Mouse (Mus musculus): Measurements from ENCODE around the gene Ccdc60.

Ccdc60 gene

DNA sequence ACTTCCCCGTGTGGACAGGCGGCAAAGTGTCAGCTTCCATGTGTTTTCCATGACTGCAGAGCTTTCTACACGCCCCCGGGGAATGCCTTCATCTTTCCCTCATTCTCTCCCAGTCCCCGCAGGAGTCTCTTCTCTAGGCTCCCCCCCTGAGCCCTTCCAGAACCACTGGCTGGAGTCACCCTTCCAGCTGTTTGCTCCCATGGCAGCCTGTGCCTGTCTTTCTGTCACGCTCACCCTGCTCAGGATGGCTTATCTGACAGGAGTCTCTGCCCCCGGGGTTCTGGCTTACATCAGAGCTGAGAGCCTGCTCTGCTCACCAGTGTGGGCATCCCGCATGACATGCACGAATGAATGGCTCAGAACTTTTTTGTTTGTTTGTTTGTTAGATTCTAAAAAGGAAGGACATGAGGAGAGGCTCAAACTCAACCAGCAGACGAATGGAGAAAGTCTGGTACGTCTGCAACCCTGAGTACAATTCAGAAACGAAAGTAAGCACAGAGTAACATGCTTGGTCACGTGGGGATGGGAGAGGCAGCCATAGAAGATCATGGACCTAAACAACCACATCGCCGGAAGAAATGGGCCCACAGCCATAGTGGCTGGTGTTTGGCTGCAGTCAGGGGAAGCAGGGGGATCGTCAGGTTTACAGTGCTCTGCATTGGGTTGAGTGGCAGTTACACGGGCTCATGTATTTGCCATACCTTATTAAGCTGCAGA lies 17.1 kb downstream of the Ccdc60 start:
- no peak for DNase-seq (ENCODE audit: low read depth, low spot score)

DNA sequence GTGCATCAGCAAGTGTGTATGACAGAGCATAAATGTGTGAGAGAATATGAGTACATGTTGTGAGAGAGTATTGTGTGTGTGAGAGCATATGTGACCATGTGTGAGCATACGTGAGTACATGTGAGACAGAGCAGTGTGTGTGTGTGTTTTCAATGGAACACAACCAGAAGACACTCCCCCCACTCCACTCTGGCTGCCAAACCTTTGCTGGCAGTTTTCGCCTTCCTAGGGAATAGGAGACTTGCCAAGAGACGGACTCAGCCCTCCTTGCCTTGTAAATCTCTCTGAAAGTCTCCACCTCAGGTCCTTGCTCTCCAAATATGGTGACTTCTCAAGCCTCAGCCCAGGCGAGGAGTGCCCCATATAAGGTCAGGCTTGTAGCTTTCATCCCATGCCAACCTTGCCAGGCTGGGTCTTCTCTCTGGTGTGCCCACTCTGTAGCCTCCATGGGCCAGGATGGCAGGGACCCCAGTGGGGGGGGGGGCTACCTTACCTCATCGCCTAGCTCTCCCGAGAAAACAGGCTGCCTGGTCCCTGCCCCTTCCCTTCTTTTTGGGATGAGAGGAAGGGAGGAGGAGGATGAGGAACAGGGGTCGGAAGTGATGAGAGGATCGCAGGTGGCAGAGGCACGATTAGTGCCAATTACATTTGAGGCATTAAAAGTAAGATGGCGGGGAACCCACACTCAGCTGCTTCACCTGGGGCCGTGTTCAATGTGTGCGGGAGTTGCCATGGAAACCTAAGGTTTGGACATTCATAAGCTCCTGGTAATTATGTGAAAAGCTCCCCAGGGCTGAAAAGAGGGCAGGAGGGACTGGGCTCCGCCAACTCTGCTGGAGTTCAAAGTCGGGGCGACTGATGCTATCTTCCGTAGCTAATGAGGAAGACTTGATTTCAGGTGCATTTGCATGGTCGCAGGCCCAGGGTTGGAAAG lies 19.3 kb downstream of the Ccdc60 start:
- DNase-seq (ENCODE audit: low read depth, low spot score), result no peak

DNA sequence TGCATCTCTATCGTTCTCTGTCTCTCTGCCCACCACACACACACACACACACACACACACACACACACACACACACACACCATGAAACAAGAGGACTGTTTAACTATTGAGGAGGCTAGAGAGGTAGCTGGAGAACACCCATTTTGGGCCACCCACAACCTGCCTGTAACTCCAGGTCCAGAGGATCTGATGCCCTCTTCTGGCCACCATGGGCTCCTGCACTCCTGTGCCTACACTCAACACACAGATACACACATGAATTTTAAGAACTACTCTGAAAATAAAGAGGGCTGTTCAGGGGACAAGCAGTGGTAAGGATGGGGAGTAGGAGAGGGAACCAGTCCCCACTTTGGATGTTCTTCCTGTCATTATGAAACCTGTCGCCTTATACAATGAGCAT lies 26.1 kb downstream of the Ccdc60 start:
- no peak for DNase-seq (ENCODE audit: low read depth, low spot score)

DNA sequence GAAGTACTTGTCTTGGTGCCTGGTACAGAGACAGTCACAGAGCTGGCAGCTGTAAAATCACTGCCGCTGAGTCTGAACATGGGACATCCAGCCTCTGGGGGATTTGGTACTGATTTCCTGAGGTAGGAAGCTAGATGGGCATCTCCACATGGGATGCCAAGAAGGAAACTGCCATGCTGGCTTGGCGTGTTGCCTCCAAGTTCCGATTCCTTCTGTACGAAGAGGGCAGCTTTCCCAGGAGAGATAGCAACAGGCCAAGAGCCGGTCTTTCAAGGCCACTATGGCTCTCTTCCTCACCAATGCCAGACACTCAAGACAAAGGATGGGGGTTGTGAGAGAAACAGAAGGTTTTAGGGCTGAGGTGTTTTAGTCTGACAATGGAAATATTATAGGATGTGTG lies 26.8 kb downstream of the Ccdc60 start:
- DNase-seq (ENCODE audit: low read depth, low spot score), result no peak

DNA sequence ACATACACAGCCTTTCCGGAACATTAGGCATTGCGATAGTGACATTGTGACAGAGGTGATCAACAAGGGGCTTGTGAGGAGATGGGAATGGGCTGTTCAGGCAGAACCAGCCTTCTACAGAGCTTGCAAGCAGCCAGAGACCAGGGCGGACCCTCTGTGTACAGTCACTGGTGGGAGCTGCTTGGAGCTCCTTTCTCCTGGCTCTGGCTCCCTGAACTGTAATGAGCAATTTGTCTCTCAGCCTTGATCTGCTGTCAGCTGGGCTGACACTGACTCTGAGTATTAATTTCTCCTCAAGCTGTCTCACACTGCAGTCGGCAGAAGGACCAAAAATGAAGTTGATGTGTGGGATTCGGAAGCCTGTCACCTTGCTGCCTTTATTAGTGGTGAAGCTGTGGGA lies 28.4 kb downstream of the Ccdc60 start:
- no peak for DNase-seq (ENCODE audit: low read depth, low spot score)

DNA sequence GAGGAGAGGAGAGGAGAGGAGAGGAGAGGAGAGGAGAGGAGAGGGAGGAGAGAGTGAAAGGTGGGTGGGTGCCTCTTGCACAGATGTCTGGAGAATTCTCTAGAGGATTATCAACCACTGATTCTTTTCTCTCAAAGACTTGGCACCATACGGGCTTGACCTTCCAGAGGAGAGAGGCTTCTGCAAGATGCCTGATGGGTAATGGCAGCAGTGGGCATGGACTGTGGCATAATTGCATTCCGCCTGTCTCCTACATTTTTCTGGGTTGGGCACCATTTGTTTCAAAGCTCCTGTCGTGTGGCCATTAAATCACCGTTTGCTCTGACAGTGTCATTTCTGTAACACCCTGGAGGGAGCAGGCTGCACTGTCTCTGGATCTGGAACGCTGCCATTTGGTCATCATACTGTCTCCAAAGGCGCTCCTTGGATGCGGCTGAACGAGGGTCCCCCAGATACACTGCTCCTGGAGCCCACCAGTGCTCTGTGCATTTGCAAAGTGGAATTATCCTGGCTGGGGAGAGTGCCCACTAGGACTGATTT lies 30.4 kb downstream of the Ccdc60 start:
- DNase-seq (ENCODE audit: low read depth, low spot score), result no peak

DNA sequence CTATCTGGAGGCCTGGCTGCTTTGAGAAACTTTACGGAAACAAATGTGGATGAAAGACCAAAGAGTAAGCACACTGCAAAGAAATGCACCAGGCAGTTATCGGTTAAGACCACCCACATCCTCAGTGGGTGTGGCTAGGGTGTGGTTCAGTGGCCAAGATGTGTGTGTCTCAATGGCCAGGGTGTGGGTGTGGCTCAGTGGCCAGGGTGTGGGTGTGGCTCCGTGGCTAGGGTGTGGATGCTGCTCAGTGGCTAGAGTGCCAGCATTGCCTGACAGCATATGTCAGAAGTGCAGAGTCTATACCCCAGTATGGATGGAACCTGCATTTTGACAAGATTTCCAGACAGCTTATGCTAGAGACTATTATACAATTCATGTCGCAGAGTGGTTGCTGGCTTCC lies 34.9 kb downstream of the Ccdc60 start:
- DNase-seq (ENCODE audit: low read depth, low spot score), result no peak

DNA sequence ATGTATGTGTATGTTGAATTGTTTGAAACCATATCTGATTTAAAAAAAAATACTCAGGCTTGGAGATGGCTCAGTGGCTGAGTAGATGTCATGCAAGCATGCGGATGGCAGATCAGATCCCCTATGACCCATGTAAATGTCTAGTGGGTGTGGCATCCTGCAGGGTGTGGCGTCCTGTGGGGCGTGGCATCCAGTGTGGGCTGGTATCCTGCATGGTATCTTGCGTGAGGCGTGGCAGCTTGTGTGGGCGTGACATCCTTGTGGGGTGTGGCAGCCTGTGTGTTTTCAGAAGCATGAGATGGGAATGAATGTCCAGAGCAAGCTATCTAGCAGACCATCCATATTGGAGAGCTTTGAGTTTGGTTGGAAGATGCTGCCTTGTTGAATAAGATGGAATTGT lies 36.6 kb downstream of the Ccdc60 start:
- DNase-seq (ENCODE audit: low read depth, low spot score), result no peak

DNA sequence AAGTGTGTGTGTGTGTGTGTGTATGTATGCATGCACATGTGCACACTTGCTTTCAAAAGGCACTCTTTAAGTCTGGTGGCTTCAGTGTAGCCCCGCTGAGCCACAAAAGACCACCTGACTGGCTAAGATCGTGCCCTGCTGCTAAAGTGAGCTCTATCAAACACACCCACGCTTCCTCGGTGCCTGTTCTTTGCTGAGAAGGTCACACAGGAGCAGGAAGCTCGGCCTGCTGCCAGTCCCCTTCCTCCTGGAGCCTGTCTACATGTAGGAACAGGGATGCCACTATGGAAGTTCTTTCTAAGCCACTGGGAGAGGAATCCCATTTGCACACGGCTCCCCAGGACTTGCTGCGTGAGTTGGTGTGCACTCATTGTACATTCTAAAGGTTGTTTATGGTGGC lies 42.1 kb downstream of the Ccdc60 start:
- no peak for DNase-seq (ENCODE audit: low read depth, low spot score)

DNA sequence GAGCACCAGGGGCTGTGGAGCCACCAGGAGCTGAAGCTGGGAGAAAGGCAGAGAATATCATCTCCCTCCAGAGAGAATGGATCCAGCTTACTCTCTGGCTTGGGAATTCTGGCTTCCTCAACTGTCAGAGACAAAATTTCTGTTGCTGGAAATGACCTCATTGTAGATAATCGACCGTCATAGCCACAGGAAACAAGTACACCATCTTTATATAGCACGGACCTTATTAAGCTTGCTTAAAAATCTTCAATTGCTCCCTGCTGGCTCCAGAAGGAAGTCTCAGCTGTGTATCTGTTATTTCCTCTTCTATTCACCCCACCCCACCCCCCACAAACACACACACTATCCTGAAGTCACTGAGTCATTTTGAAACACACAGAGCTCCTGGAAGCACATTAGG lies 44.3 kb downstream of the Ccdc60 start:
- DNase-seq (ENCODE audit: low read depth, low spot score), result no peak

DNA sequence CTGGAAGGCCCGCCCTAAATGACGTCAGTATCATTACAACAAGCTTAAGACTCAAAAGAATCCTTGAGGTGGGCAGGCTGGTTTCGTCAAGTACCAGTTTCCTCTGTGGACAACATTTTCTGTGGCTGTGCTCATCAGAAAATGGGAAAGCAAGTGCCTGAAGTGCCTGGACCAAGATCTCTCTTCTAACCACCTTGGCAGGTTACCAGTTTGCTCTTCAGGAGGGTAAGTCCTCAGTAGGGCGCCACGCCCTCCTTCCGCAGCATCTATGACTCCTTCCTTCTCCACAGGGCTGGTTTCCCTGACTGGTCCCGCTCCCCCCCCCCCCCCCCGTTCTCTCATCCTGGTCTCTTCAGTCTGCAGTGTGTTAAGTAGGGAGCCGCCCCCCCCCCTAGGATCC lies 45.2 kb downstream of the Ccdc60 start:
- DNase-seq (ENCODE audit: low read depth, low spot score), result no peak

DNA sequence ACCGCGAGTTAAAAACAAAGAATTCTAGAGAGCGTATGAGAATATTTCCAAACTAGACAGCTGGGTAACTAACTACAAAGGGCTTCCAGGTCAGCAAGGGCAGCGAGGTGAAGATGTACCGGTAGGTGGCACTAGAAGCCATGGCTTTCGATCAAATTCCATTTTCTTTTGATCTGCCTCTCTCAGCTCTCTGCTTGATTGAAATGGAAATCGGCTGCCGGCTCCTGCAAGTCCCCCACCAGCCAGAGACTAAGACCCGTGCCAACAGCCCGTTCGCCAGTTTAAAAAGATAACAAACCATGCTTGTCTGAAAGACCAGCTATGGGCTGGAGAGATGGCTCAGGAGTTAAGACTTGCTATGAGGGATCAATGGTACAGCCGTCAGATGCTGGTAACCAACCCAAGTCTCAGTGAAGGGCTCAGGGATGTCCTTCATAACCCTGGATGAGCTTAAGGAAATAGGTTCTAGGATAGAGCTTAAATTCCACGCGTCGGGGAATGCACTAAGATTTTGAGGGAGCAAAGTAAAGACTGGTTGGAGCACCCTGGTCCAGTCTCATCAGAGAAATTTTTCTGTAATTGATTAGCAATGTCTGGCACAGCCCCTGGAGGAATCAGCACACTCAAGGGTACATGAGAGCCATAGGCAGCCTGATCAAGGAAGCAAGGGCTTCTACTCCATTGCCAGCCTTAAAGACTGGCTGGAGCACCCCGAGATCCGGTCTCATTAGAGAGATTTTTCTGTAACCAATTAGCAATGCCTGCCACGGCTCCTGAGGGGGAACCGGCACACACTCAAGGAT lies 56.7 kb downstream of the Ccdc60 start:
- peak; percentile 18 for DNase-seq (ENCODE audit: low read depth, low spot score)

DNA sequence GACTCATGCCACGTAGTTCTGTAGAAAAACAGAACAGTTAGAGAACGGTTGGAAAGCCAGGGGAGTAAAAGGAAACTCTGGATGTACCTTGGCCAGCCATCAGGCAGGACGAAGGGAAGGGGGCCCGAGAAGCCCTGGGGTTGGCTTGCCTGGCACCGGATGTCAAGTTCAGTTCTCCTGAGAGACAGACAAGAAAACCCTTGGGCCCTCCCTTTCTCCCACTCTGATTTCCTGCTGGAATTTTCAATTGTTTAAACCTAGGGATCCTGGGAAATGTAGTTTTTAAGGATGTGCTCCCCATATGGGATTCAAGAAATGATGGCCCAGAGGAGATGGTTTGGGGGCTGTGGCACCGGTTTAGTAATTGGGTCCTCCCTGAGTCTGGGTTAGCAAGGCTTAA lies 60.4 kb downstream of the Ccdc60 start:
- no peak for DNase-seq (ENCODE audit: low read depth, low spot score)

DNA sequence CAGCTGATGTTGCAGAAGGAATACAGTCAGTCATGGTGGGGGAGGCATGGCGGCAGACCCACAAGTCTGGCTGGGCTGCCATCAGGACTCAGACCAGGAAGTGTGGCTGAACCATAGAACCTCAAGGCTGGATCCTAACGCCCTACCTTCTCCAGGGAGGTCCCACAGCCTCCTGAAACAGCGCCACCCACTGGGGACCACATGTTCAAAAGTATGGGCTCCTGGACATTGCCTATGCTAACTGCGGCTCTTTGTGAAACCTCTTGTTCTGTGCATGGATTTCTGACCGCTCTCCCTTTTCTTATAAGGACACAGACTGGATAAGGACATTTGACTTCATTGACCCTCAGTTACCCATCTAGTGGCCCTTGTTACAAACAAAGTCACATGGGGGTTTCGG lies 64.8 kb downstream of the Ccdc60 start:
- no peak for DNase-seq (ENCODE audit: low read depth, low spot score)

DNA sequence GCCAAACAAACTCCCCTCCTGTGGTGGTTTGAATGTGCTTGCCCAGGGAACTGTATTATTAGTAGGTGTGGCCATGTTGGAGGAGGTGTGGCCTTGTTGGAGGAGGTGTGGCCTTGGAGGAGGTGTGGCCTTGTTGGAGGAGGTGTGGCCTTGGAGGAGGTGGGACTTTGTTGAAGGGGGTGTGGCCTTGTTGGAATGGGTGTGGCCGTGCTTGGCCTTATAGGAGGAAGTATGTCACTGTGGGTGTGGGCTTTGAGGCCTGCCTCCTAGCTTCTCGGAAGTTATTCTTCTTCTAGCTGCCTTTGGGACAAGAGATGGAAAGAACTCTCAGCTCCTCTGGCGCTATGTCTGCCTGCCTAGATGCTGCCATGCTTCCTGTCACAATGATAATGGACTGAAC lies 66.9 kb downstream of the Ccdc60 start:
- DNase-seq (ENCODE audit: low read depth, low spot score), result no peak

DNA sequence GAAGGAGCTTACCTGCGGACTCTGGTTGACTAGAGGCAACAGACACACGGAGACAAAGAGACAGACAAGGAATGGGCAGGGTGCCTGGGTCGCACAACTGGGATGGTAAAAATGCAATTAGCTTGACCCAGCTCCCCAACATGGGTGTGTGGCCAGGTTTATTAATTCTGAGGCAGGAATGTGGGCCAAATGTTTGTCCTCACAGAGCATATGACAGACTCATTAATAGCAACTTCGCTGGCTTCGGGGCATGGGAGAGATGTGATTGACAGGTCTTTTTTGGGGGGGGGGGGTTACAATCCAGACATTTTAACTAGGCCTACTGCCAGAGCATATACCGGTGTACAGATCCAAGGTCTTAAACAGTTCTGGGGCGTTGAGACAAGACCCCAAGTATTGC lies 69.5 kb downstream of the Ccdc60 start:
- no peak for DNase-seq (ENCODE audit: low read depth, low spot score)

DNA sequence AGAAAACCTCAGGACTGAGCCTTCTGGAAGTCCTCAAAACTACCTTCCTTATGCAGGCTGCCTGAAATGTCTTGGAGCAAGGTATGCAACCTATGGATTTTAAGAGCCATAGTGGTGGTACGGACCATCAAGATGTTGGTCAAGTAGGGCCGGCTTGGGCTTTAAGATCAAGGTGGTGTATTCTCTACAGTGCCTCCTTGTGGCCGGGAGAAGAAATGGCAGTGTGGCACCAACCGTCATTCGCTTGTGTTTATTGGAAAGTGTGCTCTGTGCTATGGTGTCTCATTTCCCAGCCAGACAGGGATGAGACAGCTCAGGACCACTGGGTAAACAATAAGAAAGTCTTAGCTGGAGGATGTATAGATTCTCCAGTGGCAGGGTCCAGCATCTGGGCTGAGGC lies 76.1 kb downstream of the Ccdc60 start:
- peak; percentile 7 for DNase-seq (ENCODE audit: low read depth, low spot score)

DNA sequence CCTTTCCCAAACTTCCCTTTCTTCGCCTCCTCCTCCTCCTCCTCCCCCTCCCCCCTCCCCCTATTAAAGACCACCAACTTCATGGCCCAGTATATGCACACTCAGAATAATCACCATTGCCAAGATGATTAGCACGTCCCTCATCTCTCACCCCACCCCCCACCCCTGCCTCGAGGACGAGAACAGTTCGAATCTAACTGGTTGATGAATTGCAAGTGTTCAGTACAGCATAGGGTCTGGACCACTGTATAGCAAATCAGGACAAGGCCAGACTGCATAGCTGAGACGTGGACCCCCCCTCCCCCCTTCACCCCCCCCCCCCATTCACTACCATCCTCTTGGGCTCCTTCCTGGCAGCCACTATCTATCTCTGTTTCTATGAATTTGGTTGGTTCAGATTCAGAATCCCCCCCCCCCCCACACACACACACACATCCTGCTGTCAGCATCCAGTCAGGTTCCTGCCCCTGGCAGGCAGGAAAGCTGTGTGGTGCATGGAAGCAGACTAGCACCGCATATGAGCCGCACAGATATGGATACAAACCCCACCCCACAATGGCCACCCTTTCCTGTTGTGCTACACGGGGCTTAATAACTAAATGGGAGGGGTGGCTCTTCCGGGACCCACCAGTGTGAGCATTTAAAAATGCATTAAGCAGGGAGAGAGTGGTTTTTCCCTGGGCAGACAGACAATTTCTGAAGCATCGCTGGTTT lies 79.2 kb downstream of the Ccdc60 start:
- no peak for DNase-seq (ENCODE audit: low read depth, low spot score)

DNA sequence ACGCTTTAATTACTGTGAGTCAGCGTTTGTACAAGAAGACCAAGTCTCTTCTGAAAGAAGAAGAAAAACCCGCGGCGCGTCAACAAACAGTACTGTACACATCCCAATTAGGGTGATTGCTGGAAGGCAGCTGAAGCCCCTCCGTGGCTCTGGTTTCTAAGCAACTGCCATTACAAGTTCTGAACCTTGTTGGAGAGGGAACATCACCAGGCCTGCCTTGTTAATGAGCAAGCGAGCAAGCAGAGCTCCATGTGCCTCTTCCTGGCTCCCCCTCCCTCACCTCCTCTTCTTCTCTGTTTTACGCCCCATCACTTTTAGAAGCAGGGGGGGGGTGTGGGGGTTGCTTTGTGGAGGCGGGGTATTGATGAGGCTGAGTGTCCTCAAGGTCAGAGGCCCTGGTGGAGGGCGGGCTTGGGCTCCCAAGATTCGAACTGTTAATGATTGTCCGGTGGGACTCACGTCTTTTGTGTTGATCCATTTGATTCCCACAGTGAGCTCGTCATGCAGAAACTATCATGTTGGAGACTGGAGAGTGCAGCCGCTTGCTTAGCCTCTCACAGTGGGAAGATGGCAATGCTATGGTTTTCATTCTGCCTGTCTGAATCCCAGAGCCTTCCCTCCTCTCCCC lies 79.9 kb downstream of the Ccdc60 start:
- no peak for DNase-seq (ENCODE audit: low read depth, low spot score)

DNA sequence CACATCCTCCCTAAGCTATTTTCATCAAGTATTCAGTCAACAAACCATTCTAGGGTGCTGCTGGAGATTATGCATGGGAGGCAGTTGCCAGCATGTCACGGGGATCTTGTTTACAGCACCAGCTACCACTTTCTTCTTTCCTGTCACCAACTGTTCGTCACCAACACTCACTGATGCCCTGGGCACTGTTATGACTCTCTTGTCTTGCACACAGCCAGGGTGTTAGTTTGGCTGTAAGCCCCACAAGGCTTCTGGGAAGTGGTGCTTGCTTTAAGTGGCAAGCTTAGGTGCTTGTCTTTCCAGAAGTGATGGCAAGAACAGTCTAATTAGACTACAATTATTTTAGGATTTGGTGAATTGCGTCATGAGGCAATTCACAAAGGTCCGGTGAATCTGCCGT lies 86.1 kb downstream of the Ccdc60 start:
- no peak for DNase-seq (ENCODE audit: low read depth, low spot score)

DNA sequence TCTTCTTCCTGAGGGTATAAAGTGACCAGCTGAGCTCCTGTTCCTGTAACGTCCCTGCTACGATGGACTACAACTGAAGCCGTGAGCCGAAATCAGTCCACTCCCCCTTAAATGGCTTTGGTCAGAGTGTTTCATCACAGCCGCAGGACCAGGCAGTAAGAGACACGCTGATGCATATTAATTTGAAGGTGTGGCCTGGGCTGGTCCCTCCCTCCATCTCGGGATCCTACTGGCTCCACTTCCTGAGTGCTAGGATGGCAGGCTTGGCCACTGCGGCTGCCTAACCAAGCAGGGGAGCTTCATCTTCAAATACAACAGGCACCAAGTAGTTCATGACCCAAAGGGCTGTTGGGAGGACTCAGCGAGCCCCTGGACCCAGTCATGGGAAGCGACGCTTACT lies 94.3 kb downstream of the Ccdc60 start:
- DNase-seq (ENCODE audit: low read depth, low spot score), result no peak

All from skeletal muscle tissue, adult 2 months (tissue).